Mouse (Mus musculus) mouse embryonic stem cell (cell line): Measurements from ENCODE around the gene Jmjd7.

Experiments used
- in situ Hi-C, 2 experiments: fragments of 300-500 bp; cut with MboI; formaldehyde crosslinking; loops; 1 replicate in 1 of 2; 3 replicates in 1 of 2; pipeline ENCODE4 v1.14.3; 2019 to 2020; ENCODE audit warnings: low sequenced_read_pairs in 2 of 2, low pct_unique_long_range_greater_than_20kb in 1 of 2, mixed read lengths in 1 of 2; ENCODE audit not compliant: unreplicated experiment in 1 of 2

Gene Jmjd7

DNA sequence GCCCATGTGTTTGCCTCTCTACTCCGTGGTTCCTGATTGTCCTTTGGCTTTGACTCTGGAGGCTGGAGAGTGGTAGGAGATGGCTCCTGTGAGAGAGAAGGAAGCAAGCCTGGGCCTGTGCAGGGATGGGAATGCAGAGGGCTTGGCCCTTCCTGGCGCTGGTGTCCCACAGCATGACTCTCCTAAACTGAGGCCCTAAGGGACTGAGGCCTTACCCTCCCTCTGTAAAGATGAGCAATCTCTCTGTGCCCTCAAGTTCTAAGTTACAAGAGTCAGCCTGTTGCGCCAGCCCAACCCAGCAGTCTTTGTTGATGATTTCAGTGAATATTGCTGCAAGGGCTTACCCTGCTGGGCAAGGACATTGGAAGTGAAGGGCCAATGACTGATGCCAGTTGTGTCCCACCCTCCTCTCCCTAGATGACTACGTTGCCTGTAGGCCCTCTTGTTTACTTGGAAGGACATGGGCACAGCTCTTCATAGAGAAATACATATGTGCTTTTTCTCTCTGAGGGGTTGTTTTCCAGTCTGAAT is 19.5 kb upstream of the Jmjd7 start:
- in situ Hi-C loops: no loop called here

DNA sequence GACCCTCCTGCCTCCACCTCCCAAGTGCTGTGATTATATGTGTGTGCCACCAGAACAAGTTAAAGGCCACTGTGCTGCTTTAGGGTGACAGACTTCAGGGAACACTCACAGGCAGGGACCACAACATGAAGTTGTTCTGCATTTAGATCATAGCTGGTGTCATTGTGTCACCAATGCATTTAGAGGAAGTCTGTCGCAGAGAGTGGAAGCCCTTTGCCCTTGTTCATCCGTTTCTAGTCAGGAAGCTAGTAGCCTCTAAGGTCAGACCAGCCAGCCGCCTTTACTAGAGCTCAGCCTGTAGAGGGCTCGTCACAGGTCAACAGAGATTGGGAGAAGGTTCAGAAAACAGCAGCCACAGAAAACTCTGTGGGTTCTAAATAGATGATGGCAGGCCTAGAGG is 18.6 kb upstream of the Jmjd7 start:
- in situ Hi-C loops: no loop called here

DNA sequence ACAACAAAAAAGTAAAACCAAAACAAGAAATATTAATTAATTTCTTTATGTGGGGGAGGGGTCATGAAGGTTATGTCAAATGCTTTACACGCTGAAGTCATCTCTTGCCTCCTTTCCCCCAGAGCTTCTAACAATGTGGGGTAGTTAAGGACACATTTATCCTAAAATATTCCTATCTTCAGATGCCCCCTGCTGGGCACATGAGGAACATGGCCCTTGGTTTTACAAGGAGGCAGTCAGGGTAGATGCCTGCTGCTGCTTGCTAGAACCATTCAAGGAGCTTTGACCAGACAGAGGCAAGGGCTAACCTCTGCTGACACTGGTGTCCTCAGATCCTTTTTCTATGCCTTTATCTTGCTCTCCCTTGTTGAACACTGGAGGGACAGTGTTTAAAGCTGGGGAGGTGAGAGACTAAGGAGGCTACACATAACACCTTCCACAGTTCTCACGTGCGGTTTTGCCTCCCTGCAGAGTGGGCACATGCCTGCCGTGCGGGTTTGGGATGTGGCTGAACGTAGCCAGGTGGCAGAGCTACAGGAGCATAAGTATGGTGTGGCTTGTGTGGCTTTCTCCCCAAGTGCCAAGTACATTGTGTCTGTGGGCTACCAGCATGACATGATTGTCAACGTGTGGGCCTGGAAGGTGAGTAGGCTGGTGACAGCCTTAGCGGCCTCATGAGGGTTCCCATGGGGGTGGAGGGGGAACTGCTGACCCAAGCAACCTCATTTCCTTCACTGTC is 15.7 kb upstream of the Jmjd7 start:
- in situ Hi-C loops: no loop called here

DNA sequence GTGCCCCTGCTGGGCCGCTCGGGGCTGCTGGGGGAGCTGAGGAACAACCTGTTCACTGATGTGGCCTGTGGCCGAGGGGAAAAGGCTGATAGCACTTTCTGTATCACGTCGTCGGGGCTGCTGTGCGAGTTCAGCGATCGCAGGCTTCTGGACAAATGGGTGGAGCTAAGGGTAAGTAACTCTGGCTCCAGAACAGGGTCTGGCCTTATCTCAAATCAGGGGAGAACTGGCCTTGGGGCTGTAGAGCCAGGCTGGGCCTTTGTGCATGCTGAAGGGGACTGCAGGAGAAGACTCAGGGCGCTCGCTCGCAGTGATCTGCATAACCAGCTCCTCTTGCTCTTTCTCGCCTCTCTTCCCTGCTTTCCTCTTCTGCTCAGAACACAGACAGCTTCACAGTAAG is 14.4 kb upstream of the Jmjd7 start:
- in situ Hi-C loops: no loop called here

DNA sequence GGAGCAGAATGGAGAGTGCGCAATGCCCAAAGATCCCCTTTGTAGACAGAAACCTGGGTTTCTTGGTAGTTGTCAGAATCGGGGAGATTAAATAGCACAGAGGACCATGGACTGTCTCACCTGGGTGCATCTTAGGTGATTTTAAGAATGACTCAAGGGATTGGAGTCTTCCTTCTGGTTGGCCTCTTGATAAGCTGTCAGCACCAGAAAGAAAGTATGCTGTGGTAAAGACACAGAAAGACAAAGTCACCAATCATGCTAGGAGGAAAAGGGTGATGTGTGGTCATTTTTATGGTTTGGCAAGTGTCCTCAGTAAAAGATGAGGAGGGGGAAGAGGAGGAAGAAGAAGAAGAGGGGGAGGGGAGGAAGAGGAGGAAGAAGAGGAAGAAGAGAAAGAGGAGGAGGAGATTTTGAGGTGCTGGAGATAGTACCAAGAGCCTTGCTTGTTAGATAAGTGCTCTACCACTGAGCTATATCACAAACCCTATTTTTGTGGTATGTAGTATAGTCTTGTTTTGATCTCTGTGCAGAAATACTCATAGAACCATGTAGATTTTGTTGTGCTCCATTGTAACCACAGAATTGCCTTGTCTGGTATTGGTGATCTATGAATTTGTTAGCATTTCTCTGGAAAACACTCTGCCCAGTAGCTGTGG is 13.3 kb upstream of the Jmjd7 start:
- in situ Hi-C loops: no loop called here

DNA sequence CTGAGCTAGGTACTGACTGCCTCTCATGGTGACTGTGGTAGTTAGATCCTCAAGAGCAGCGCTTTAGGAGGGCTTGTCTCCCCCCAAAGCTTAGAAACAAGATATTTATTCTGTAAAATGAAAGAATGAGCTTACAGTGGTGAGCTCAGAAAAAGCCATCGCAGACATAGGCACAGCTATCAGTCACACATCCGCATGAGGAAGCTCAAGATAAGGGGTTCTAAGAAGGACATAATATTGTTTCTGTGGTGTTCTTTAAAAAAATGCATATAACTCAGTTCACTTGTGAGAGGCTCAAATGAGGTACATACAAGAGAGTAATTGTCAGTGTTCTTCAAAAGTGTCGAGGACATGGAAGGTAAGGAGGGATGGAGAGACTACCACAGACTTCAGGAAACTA is 11.4 kb upstream of the Jmjd7 start:
- in situ Hi-C loops: no loop called here

DNA sequence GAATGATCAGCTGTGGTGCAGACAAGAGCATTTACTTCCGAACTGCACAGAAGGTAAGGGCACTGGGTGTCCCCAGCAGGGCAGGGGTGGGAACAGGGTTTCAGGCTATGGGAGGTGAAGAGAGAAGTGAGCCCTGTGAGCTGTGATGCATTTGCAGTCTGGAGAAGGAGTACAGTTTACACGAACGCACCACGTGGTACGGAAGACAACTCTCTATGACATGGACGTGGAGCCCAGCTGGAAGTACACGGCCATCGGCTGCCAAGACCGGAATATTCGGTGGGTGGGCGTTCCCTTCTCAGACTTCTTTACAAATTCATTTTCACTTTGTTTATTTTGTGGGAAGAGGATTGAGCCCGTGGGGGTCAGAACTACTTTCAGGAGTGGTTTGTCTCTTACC is 9.7 kb upstream of the Jmjd7 start:
- in situ Hi-C loops: no loop called here

DNA sequence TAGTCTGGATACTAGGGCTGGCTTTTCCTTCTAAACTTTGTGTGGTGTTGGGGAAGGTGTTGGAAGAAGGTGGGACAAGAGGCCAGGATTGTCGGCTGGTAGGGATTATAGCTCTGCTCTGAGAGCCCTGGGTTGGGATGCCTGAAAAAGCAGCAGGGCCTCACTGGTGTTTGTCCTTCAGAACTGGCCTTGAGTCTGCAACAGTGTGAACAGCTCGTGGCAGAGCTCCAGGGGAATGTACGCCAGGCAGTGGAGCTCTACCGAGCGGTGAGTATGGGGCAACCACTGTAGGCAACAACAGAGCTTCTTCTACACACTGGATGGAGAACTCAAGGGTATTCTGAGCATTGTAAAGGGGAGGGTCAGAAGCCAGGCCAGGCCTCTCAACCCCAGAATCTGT is 2.9 kb upstream of the Jmjd7 start:
- in situ Hi-C loops: no loop called here

DNA sequence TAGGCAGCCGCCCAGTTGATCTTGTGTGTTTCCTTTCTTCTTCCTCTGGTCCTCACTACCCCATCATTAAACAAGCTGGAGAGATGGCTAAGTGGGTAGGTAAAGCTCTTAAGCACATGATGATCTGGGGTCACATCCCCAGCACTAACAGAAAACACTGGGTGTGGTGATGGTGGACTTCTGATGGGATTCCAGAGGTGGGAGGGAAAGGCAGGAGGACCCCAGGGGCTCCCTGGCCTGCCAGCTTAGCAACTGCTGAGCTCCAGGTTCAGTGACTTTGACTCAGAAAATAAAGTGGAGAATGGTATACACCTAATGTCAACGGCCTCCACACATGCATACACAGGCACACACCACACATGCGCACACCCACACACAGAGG is 658 bp downstream of the Jmjd7 start:
- in situ Hi-C loops: no loop called here

DNA sequence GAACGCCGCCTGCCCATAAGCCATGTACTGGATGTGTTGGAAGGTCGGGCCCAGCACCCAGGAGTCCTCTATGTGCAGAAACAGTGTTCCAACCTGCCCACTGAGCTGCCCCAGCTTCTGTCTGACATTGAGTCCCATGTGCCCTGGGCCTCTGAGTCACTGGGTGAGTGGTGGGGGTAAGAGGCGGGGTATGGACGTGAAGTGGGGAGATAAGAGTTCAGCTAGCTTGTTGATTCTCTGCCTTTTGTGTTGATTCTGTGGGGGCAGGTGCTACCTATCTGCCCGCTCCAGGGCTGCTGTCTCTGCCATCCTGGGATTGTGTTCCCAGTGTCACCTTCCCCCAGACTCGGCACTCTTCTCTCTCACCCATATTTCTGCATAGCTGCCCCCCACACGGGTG is 3.1 kb downstream of the Jmjd7 start:
- in situ Hi-C loops: no loop called here

DNA sequence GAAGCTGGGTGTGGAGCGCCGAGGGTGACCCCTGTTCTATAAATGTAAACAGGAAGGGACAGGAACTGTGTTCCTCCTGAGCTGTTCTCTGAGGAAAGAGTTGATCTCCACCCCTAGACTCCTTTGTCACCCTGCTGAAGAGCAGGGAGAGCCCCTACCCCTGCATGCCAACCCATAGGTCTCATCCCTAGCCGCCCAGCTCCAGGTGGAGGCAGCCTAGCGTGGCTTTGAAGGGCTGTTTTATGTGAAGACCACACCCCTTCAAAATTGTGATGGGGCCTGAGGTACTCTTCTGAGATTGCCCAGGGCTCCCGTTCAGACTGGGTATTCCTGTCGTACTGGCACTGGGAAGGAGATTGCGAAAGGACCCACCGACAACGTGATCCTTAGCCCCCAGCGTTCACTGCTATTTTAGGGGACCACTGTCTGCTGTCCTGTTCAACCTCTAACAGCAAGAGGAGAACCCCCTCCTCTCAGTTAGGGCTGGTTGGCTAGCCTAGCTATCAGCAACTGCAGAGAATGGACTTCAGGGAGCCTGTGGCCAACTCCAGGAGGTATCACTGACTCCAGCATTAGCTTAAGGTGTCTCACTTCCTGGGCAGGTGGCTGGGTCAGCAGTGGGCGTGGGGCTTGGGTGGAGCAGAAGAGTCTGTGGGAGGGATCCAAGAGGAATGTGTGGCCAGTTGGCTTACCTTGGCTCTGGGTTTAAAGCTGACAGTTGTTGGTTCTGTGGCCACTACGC is 5.6 kb downstream of the Jmjd7 start, which contains the start of gene Pla2g4b:
TSS of gene Pla2g4b (plus strand) at position 692 of the 742 bp plus-strand sequence.
- in situ Hi-C loops: no loop called here

DNA sequence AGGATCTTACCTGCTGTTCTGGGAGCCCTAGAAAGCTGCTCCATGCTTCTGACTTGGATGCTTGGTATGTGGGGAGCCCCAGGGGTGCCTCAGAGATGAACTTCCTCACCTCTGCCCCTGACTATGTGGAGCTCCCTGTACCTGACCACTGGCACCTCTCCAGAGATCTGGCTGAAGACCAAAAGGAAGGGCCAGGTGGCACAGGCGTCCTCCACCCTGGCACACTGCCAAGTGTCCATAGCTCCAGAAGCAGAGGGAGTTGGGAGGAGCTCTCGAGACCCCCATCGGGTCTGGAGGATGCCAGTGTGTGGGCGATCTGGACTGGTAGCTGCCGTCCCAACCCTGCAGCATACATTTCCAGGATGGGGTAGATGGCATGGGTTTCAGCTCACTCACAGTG is 6.4 kb downstream of the Jmjd7 start:
- in situ Hi-C loops: no loop called here

DNA sequence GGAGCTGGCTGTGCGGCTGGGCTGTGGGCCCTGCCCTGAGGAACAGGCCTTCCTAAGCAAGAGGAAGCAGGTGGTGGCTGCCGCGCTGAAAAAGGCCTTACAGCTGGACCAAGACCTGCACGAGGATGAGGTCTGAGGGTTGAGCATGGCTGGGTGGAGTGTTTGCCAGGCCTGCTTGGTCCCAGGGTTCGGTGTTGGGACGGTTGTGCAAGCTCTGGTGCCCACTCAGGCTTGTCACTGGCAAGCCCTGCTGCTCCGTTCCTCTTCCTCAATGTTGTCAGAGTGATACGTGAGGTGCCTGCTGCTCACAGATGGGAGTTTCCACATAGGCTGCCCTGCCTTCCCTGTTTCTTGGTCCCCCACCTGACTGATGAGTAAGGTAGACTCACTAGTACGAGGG is 10.5 kb downstream of the Jmjd7 start:
- in situ Hi-C loops: no loop called here

DNA sequence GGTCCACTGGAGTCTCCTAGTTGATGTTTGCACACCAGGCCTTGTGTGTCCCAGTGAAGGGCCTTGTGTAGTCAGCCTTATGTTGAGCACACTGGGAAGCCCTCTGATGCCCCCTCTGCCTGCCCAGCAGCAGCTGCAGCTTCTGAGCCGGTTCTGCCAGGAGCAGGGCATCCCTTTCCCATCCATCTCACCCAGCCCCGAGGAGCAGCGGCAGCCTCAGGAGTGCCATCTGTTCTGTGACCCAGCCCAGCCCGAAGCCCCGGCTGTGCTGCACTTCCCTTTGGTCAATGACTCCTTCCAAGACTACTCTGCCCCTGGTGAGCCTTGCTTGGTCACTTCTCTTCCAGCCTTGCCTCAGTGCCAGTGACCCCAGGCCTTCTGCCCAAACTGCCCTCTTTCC is 13.7 kb downstream of the Jmjd7 start:
- in situ Hi-C loops: no loop called here

DNA sequence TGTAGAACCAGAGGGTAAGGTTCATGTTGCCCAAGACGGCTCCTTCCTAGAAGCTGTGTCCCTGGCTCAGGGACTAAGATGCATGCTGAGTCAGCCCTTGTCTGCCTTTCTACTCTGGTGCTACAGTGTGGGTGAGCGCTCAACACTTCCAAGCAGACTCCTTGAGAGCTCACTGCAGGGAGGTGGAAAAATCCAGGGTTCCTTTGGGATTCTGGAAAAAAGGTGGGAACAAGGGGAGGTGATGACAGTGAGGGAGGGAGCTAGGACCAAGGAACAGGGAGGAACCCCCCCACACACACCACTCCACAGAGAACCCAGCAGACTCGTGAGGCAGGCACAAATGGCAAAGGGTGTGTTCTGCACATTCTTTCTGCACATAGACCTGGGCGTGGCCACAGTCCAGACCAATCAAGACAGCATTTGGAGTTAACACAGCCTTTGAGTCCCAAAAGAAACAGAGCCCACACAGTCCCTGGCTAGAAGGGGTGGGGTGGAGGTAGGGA is 16.9 kb downstream of the Jmjd7 start:
- in situ Hi-C loops: no loop called here

DNA sequence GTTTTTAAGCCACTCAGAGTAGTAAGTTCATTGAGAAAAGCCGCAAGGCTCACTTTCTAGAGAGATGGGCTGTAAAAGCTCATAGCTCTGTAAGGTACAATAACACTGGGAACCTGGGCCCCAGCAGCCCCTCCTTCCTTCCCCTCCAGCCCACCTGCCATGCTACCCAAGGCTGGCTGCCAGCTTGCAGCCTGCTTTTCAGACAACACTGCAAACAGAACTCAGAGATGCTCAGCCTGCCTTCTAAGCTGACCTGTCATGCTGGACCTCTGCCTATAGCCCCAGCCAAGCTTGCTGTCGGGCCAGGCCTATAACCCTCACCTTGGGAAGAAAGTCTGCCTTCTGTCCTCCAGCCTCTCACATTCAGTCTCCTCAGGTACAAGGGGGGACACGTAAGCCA is 17.4 kb downstream of the Jmjd7 start:
- in situ Hi-C loops: no loop called here

DNA sequence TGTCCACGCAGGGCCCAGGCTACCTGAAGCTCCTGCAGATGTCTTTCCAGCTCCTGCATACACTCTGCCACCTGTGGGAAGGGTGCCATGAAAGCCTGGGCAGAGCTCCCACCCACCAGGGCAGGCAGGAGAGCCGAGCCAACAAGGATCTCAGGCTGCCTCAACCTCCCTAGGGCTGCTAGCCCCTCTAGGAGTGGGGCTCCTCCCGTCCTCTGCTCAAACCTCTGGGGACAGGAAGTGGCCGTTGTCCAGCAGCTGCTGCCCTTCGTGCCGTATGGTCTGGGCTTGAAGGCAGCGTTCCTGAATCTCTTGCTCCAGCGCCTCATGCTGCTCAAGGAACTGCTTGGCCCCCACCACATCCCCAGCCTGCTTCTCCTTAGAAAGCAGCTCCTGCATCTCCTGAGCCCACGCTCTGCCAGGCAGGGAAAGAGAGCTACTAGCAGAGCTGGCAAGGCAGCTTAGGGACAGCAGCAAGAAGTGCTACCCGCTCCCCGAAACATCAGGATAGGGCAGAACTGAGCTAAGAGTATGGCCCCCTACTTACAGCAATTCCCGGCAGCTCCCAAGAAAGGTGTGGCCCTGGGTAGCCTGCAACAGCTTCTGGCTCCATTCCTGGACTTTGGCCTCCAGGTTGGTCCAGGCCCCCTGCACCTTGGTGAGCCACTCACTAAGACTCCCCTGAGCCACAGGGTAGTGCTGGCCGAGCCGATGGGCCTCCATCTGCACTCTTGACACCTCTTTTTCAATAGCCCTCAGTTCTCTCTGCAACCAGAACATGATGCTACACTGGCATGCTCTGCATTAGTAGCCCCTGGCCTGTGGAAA is 19.4 kb downstream of the Jmjd7 start:
- in situ Hi-C loops: no loop called here

DNA sequence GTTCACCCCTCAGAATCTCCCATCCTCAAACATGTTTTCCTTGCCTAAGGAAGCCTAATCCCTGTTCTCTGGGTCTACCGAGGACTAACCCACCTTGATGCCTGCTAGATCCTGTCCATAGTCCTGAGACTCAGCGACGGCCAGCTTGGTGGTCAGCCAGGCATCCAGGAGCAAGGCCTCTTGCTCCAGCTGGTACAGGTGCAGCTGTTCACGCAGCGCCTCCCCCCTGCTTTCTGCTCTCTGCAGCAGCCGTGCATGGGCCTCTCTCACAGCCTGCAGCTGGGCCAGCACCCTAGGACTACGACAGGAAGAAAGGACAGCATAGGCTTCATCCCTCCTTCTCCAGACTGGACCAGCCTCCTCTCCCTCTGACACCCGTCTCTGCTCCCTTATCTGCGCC is 20.9 kb downstream of the Jmjd7 start:
- in situ Hi-C loops: no loop called here
